Mouse (Mus musculus) gastrocnemius, postnatal 36 days (tissue): ENCODE data around the gene Gm28372. TPM values are rescaled to one million over a fixed set of nuclear protein-coding genes. Genes with fewer than 3 reads are reported as not detected.

Experiments used
- DNase-seq, 2 experiments: peaks; one replicate each; pipeline ENCODE4 v3.0.0; 2022
- intact Hi-C: fragments of 180-260 bp; cut with DNase I; formaldehyde crosslinking; loops from one replicate; pipeline ENCODE4 v1.15.1; 2025
- total RNA-seq, 2 experiments: library from RNA; stranded (reverse); gene quantifications; 2 replicates each; pipeline ENCODE4 v1.2.3; 2021

The Gm28372 gene
- total RNA-seq, 2 experiments from 2014 or later: not detected

- DNase-seq: peak; percentile 88 to 89
- intact Hi-C loops: no loop called here
These were observed 44.9 kb downstream of the Gm28372 start, which contains the start of gene Ptpra for GRCm38 (mm10) chr2:130449794-130450433. Gene Ptpra (plus strand): TSS chr2:130450278.

DNA sequence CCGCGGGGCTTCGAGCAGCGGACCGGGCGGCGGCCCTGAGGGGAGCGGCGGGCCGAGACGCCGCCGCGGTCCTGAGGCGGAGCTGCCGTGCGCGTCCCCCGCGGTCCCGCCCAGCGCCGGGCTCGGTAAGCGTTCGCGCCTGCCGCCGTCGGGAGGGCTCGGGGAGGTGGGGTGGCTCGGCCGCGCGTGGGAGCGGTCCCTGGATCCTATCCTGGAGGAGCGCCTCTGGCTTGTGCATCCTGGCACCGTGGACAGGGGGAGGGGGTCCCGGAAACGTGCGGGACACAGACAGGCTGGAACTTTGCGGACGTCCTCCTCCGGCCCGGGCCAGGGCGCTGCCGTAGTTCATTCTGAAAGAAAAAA, 45.4 kb downstream of the Gm28372 start:
- intact Hi-C loops: no loop called here
- DNase-seq: peak; percentile 52 to 80

DNA sequence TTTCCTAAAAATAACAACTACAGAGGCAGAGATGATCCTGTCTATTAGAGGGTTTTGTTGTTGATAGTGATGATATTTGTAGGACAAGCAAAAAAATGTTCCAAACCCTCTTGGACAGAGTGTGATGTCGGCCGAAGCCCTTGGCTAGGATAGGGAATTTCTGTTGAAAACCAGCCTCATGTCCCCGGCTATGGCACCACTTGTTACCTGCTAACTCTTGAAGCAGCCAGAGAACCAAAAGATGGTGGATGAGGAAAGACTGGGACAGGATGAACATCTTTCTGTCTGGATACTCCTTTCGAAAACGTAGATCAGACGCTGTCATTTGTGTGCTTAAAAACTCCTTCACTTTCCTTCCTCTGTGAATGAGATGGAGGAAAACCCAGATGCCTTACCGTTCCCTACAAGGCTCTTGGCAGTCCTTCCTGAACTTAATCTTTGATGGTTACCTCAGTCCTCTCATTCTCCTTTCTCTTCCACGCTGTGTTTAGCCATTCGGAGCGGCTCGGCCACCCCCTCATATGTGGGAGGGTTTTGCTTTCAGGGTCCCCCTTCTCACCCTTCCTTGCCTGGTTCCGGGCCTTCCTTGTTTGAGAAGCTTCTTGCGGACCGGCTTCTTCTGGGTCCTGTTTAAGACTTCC, 46.2 kb downstream of the Gm28372 start:
- DNase-seq: no peak
- intact Hi-C loops: no loop called here

- intact Hi-C loops: no loop called here
- no peak for DNase-seq
These were observed 46.7 kb downstream of the Gm28372 start for GRCm38 (mm10) chr2:130451727-130452090.

- no peak for DNase-seq
- intact Hi-C loops: no loop called here
These were observed 47.2 kb downstream of the Gm28372 start for GRCm38 (mm10) chr2:130452266-130452665.

DNA sequence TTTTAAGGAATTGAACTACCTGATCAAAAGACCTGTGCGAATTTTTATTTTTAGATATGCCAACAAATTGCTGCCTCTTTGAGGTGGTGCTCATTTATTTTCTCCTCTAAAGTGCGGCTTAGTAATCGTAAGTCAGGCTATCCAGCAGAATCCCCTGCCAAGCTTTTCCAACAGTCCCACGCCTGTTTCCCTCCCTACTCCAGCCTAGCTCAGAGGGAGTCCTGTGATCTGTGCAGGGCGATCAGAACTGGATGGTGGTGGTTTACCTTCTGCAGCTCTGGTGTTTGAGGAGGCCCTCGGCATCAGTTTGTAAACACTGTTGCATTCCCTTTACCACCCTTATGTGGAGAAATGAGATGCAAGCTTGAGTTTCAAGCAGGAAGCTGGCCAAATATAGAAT, 48.4 kb downstream of the Gm28372 start:
- intact Hi-C loops: no loop called here
- DNase-seq: no peak

GRCm38 (mm10) chr2:130454748-130455370, 49.8 kb downstream of the Gm28372 start:
- no peak for DNase-seq
- intact Hi-C loops: no loop called here

Other genes with a start within 250 kb of the Gm28372 start
- gene Snrpb, start 225.8 kb upstream of the Gm28372 start, total RNA-seq: 100 to 1,000 TPM; 122 to 131 TPM
- not detected for gene Tmc2, start 210.0 kb upstream of the Gm28372 start, total RNA-seq
- gene Nop56, start 130.8 kb upstream of the Gm28372 start, total RNA-seq: 10 to 100 TPM; 24.8 to 32.5 TPM
- 100 to 1,000 TPM; 448 to 491 TPM for gene Idh3b, start 120.7 kb upstream of the Gm28372 start, total RNA-seq
- gene Ebf4, start 110.1 kb upstream of the Gm28372 start, total RNA-seq: under 1 TPM; 0.15 to 0.27 TPM
- gene Cpxm1, start 7.7 kb upstream of the Gm28372 start, total RNA-seq: 1 to 10 TPM; 2.1 to 3.1 TPM
- not detected for gene 1700020A23Rik, start within 50 bp of the Gm28372 start, total RNA-seq
- not detected for gene Tmem239, start 1.2 kb downstream of the Gm28372 start, total RNA-seq
- gene Vps16, start 19.1 kb downstream of the Gm28372 start, total RNA-seq: 10 to 100 TPM; 14.9 to 18.7 TPM
- 1 to 10 TPM; 2.8 to 4.0 TPM for gene Pced1a, start 19.5 kb downstream of the Gm28372 start, total RNA-seq
- 10 to 100 TPM; 15.5 to 20.6 TPM for gene Ptpra, start 45.0 kb downstream of the Gm28372 start, total RNA-seq
- gene Mrps26, start 158.5 kb downstream of the Gm28372 start, total RNA-seq: 10 to 100 TPM; 38.6 to 47.7 TPM
- gene Oxt, start 170.9 kb downstream of the Gm28372 start, total RNA-seq: not detected
- gene Avp, start 177.3 kb downstream of the Gm28372 start, total RNA-seq: not detected
- gene Fastkd5, start 224.8 kb downstream of the Gm28372 start, total RNA-seq: 1 to 10 TPM; 4.9 to 5.2 TPM
- 1 to 10 TPM; 3.4 to 5.3 TPM for gene Ubox5, start 224.8 kb downstream of the Gm28372 start, total RNA-seq
- 1 to 10 TPM; 1.9 to 2.4 TPM for gene Lzts3, start 237.6 kb downstream of the Gm28372 start, total RNA-seq